Mouse (Mus musculus) lung, embryonic 15.5 days (tissue): Measurements from ENCODE around the gene Nek10. TPM values are rescaled to one million over a fixed set of nuclear protein-coding genes. Genes with fewer than 3 reads are reported as not detected.
"Not testable (repeated sequence)": the region's sequence is repeated elsewhere in the genome, so short reads cannot be mapped to it uniquely, and the experiment has no call there.

Source experiments
- ATAC-seq: fragments of 200-750 bp; cut with Nextera tagmentation; 2 replicates; pipeline ENCODE4 v1.8.0; 2017; ENCODE audit warnings: moderate number of reproducible peaks, borderline replicate concordance; ENCODE audit not compliant: low FRiP score, low TSS enrichment; ENCODE audit errors: extremely low read depth
- H3K27ac ChIP-seq: fragments of 300-500 bp; sonication (generic); 2 replicates; pipeline ENCODE4 v1.5.1; 2015; ENCODE audit warnings: moderate library complexity, mild to moderate bottlenecking, inconsistent platforms
- H3K27me3 ChIP-seq: fragments of 300-500 bp; sonication (generic); 2 replicates; pipeline ENCODE4 v1.6.1; 2015; ENCODE audit warnings: inconsistent platforms
- H3K36me3 ChIP-seq: fragments of 300-500 bp; sonication (generic); 2 replicates; pipeline ENCODE4 v1.6.1; 2015; ENCODE audit warnings: inconsistent platforms
- H3K4me1 ChIP-seq: fragments of 300-500 bp; sonication (generic); 2 replicates; pipeline ENCODE4 v1.6.1; 2015; ENCODE audit warnings: inconsistent platforms
- H3K4me2 ChIP-seq: fragments of 300-500 bp; sonication (generic); 2 replicates; pipeline ENCODE4 v1.6.1; 2015; ENCODE audit warnings: inconsistent platforms, mild to moderate bottlenecking, moderate library complexity
- H3K4me3 ChIP-seq: fragments of 300-500 bp; sonication (generic); 2 replicates; pipeline ENCODE4 v1.5.1; 2015; ENCODE audit warnings: mild to moderate bottlenecking, inconsistent platforms
- H3K9ac ChIP-seq: fragments of 300-500 bp; sonication (generic); 2 replicates; pipeline ENCODE4 v1.6.1; 2015; ENCODE audit warnings: inconsistent platforms
- H3K9me3 ChIP-seq: fragments of 300-500 bp; sonication (generic); 2 replicates; pipeline ENCODE4 v1.6.1; 2016; ENCODE audit warnings: inconsistent platforms
- WGBS: fragments of 180-500 bp; shearing (Covaris S2); methylation state at CpG from one replicate; pipeline ENCODE4 v1.1.7; 2015; 5-methylcytosine and 5-hydroxymethylcytosine counted together
- polyA plus RNA-seq: library from polyadenylated mRNA; unstranded; fragments of >200 nt; fragmentation: Nextera tagmentation; extraction: Ambion mirVana; gene quantifications from 2 replicates; pipeline ENCODE4 v1.2.1, GENCODE M21; 2015

The Nek10 gene
- polyA plus RNA-seq, 1 experiment from 2014 or later = 0.12 TPM

GRCm38 (mm10) chr14:15030626-15031025 lies 227.4 kb downstream of the Nek10 start:
- not testable (repeated sequence) for H3K27me3 ChIP-seq, H3K4me2 ChIP-seq, H3K9me3 ChIP-seq, H3K9ac ChIP-seq, H3K27ac ChIP-seq, H3K36me3 ChIP-seq, ATAC-seq, H3K4me3 ChIP-seq, H3K4me1 ChIP-seq
- WGBS = 84% methylated on average over 4 of the region's 4 CpGs

- H3K4me2 ChIP-seq, ATAC-seq: not testable (repeated sequence)
- WGBS = 90% methylated on average over 8 of the region's 8 CpGs
These were observed 231.4 kb downstream of the Nek10 start for GRCm38 (mm10) chr14:15034638-15035037.

GRCm38 (mm10) chr14:15048186-15048585 lies 245.0 kb downstream of the Nek10 start:
- Histone ChIP-seq H3K4me3 (no peak overlapping the region), H3K4me2 (no peak overlapping the region), H3K36me3 (no peaks in the 10 kb centered on the region), H3K27me3 (no peaks in the 10 kb centered on the region), H3K27ac (no peak overlapping the region), H3K4me1 (no peaks in the 10 kb centered on the region), H3K9me3 (no peaks in the 10 kb centered on the region), H3K9ac (no peak overlapping the region)
- no peak for ATAC-seq
- WGBS = 45% methylated on average over 4 of the region's 4 CpGs

More at GRCm38 (mm10) chr14:15034638-15035037, 231.4 kb downstream of the Nek10 start:
- H3K36me3 ChIP-seq, H3K4me1 ChIP-seq, H3K4me3 ChIP-seq, H3K27me3 ChIP-seq, H3K27ac ChIP-seq, H3K9ac ChIP-seq, H3K9me3 ChIP-seq: not testable (repeated sequence)

- no peaks in the 10 kb centered on the region for H3K36me3 ChIP-seq
- H3K27me3 ChIP-seq = no peaks in the 10 kb centered on the region
- no peak overlapping the region for H3K27ac ChIP-seq
- H3K4me2 ChIP-seq = no peak overlapping the region
- ATAC-seq = no peak
- no peak overlapping the region for H3K9ac ChIP-seq
- H3K9me3 ChIP-seq = no peaks in the 10 kb centered on the region
- H3K4me1 ChIP-seq = no peaks in the 10 kb centered on the region
- H3K4me3 ChIP-seq = no peak overlapping the region
- 61% methylated on average over 2 of the region's 2 CpGs for WGBS
These were observed 258.3 kb downstream of the Nek10 start for GRCm38 (mm10) chr14:15061496-15061895.

Other genes starting within 250 kb of the Nek10 start
- 14.0 TPM in 2 replicates for gene Slc4a7, start 101.1 kb upstream of the Nek10 start, polyA plus RNA-seq